Mouse (Mus musculus) CH12.LX (cell line): ENCODE measurements around the gene Btbd1. TPM values are rescaled to one million over a fixed set of nuclear protein-coding genes. Genes with fewer than 3 reads are reported as not detected.

Experiments used
- DNase-seq: peaks from one replicate; pipeline ENCODE4 v3.0.0-alpha.2; 2013; ENCODE audit errors: extremely low read depth
- H3K27ac ChIP-seq: 2 replicates; pipeline ENCODE4 v1.5.1; 2012; ENCODE audit warnings: low read depth, mild to moderate bottlenecking, control low read depth, moderate library complexity; ENCODE audit not compliant: insufficient read depth
- H3K27me3 ChIP-seq: replicated peaks from 2 replicates; pipeline ENCODE3; 2012; ENCODE audit warnings: inconsistent platforms
- H3K36me3 ChIP-seq, 2 experiments: replicated peaks in 1 of 2; 2 replicates each; pipeline versions ENCODE3 to v1.6.1; 2012; ENCODE audit warnings: inconsistent platforms in 1 of 2, low read length in 1 of 2, mild to moderate bottlenecking in 1 of 2, mixed read lengths in 1 of 2, moderate library complexity in 1 of 2; ENCODE audit not compliant: control insufficient read depth in 1 of 2, insufficient read depth in 1 of 2
- H3K4me1 ChIP-seq, 2 experiments: 2 replicates each; pipeline ENCODE4 v1.6.1; 2012; ENCODE audit warnings: inconsistent platforms in 1 of 2, moderate library complexity in 1 of 2; ENCODE audit not compliant: insufficient read depth in 2 of 2, control insufficient read depth in 1 of 2
- H3K4me2 ChIP-seq: 2 replicates; pipeline ENCODE4 v1.6.1; 2012; ENCODE audit warnings: low read depth, mild to moderate bottlenecking, control low read depth; ENCODE audit not compliant: poor library complexity, insufficient read depth, severe bottlenecking
- H3K4me3 ChIP-seq, 3 experiments: fragments of 150-350 bp in 1 of 3; sonication (generic) in 1 of 3; replicated peaks in 1 of 3; 2 replicates each; pipeline versions ENCODE3 to v1.5.1; 2011 to 2012; ENCODE audit warnings: low read depth in 2 of 3, low read length in 2 of 3, mild to moderate bottlenecking in 2 of 3, moderate library complexity in 2 of 3, control low read depth in 1 of 3, improper control_type of control experiment in 1 of 3, inconsistent platforms in 1 of 3, mixed read lengths in 1 of 3; ENCODE audit not compliant: poor library complexity in 1 of 3
- H3K79me2 ChIP-seq: replicated peaks from 2 replicates; pipeline ENCODE4 v1.6.1; 2012; ENCODE audit warnings: mild to moderate bottlenecking, moderate library complexity; ENCODE audit not compliant: control insufficient read depth, poor library complexity, insufficient read depth, severe bottlenecking; ENCODE audit errors: extremely low read depth
- H3K9ac ChIP-seq: 2 replicates; pipeline ENCODE4 v1.6.1; 2012; ENCODE audit warnings: low read depth, mild to moderate bottlenecking, control low read depth, moderate library complexity; ENCODE audit not compliant: insufficient read depth
- H3K9me3 ChIP-seq: replicated peaks from 2 replicates; pipeline ENCODE3; 2012; ENCODE audit warnings: low read length, inconsistent platforms, mixed read lengths
- CTCF ChIP-seq, 2 experiments: IDR thresholded peaks in 1 of 2; conservative IDR thresholded peaks in 1 of 2; 2 replicates each; pipeline ENCODE4 v1.5.1; 2011 to 2012; ENCODE audit warnings: low read depth in 2 of 2, low read length in 2 of 2, improper control_type of control experiment in 1 of 2, inconsistent platforms in 1 of 2, mild to moderate bottlenecking in 1 of 2, moderate library complexity in 1 of 2
- ETS1 ChIP-seq: conservative IDR thresholded peaks from 2 replicates; pipeline ENCODE4 v1.6.1; 2012; ENCODE audit warnings: low read depth, mild to moderate bottlenecking, inconsistent platforms, low read length, improper control_type of control experiment, moderate library complexity
- GABPA ChIP-seq: IDR thresholded peaks from 2 replicates; pipeline ENCODE4 v1.6.1; 2012; ENCODE audit warnings: low read depth, low read length, improper control_type of control experiment, inconsistent platforms; ENCODE audit not compliant: insufficient replicate concordance
- HCFC1 ChIP-seq: IDR thresholded peaks from 2 replicates; pipeline ENCODE4 v1.6.1; 2012; ENCODE audit warnings: low read depth, mild to moderate bottlenecking, inconsistent platforms, low read length, improper control_type of control experiment
- JUN ChIP-seq: IDR thresholded peaks from 2 replicates; pipeline ENCODE4 v1.6.1; 2011; ENCODE audit warnings: low read depth, mild to moderate bottlenecking, low read length, improper control_type of control experiment, moderate library complexity; ENCODE audit not compliant: insufficient read depth
- KAT2A ChIP-seq: IDR thresholded peaks from 2 replicates; pipeline ENCODE4 v1.6.1; 2012; ENCODE audit warnings: low read length, improper control_type of control experiment, inconsistent platforms; ENCODE audit not compliant: insufficient replicate concordance
- MAZ ChIP-seq: IDR thresholded peaks from 2 replicates; pipeline ENCODE4 v1.6.1; 2012; ENCODE audit warnings: low read depth, mild to moderate bottlenecking, inconsistent platforms, low read length, improper control_type of control experiment, moderate library complexity
- MXI1 ChIP-seq: IDR thresholded peaks from 2 replicates; pipeline ENCODE4 v1.6.1; 2011; ENCODE audit warnings: mild to moderate bottlenecking, low read depth, low read length, improper control_type of control experiment
- MYC ChIP-seq: IDR thresholded peaks from 2 replicates; pipeline ENCODE4 v1.6.1; 2011; ENCODE audit warnings: low read depth, mild to moderate bottlenecking, improper control_type of control experiment, low read length
- POLR2A ChIP-seq: IDR thresholded peaks from 2 replicates; pipeline ENCODE4 v1.6.1; 2011; ENCODE audit warnings: low read depth, mild to moderate bottlenecking, improper control_type of control experiment, low read length
- POLR2AphosphoS2 ChIP-seq: IDR thresholded peaks from 2 replicates; pipeline ENCODE4 v1.6.1; 2011; ENCODE audit warnings: low read depth, low read length, improper control_type of control experiment
- RAD21 ChIP-seq: IDR thresholded peaks from 2 replicates; pipeline ENCODE4 v1.6.1; 2011; ENCODE audit warnings: low read depth, mild to moderate bottlenecking, low read length, improper control_type of control experiment, moderate library complexity
- SMC3 ChIP-seq: IDR thresholded peaks from 2 replicates; pipeline ENCODE4 v1.6.1; 2011; ENCODE audit warnings: low read depth, low read length, improper control_type of control experiment
- TBP ChIP-seq: conservative IDR thresholded peaks from 2 replicates; pipeline ENCODE4 v1.6.1; 2011; ENCODE audit warnings: low read depth, low read length, improper control_type of control experiment
- TCF12 ChIP-seq: IDR thresholded peaks from 2 replicates; pipeline ENCODE4 v1.6.1; 2014; ENCODE audit warnings: low read depth, mild to moderate bottlenecking, inconsistent platforms, low read length, improper control_type of control experiment
- ZC3H11A ChIP-seq: IDR thresholded peaks from 2 replicates; pipeline ENCODE4 v1.6.1; 2012; ENCODE audit warnings: low read depth, mild to moderate bottlenecking, inconsistent platforms, low read length, improper control_type of control experiment
- ZKSCAN1 ChIP-seq: IDR thresholded peaks from 2 replicates; pipeline ENCODE4 v1.6.1; 2012; ENCODE audit warnings: low read depth, inconsistent platforms, low read length, improper control_type of control experiment, borderline replicate concordance
- dilution Hi-C: fragments of 300-500 bp; cut with MboI; formaldehyde crosslinking; loops from 2 replicates; pipeline ENCODE4 v1.14.3; 2020; ENCODE audit warnings: low sequenced_read_pairs; ENCODE audit not compliant: extremely low pct_unique_long_range_greater_than_20kb, extremely low pct_ligation_motif_present
- in situ Hi-C: fragments of 300-500 bp; cut with MboI; formaldehyde crosslinking; loops from 3 replicates; pipeline ENCODE4 v1.14.3; 2019; ENCODE audit warnings: low sequenced_read_pairs, low pct_ligation_motif_present, low pct_unique_long_range_greater_than_20kb, mixed read lengths
- polyA plus RNA-seq: library from polyadenylated mRNA; unstranded; fragments of >175 nt; gene quantifications from 2 replicates; pipeline ENCODE4 v1.2.1, GENCODE M21; 2012; ENCODE audit warnings: low read depth; ENCODE audit not compliant: insufficient read length
- total RNA-seq, 2 experiments: library from RNA; depleted of rRNA; stranded (reverse); fragments of 300-350 nt in 1 of 2; fragments of >200 nt in 1 of 2; gene quantifications; 2 replicates each; pipeline ENCODE4 v1.2.3; 2012 to 2014

The Btbd1 gene
- total and polyA plus RNA-seq, 3 experiments, result 45.8 to 88.8 (median 67.1) TPM

DNA sequence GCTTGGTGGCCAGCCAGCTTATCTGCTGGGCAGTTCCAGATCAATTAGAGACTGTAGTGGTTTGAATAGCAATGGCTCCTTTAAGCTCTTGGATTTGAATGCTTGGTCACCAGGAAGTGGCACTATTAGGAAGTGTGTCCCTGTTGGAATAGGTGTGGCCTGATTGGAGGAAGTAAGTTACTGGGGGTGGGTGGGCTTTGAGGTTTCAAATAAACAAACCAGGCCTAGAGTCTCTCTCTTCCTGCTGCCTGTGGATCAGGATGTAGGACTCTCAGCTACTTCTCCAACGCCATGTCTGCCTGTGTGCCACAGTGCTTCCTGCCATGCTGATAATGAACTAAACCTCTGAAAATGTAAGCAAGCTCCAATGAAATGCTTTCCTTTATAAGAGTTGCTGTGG lies 13.8 kb upstream of the Btbd1 start:
- Histone ChIP-seq H3K9ac (no peak overlapping the region), H3K9me3 (no peaks in the 10 kb centered on the region), H3K27me3 (no peaks in the 10 kb centered on the region), H3K4me1 (peaks cover 0 to 3% of the 10 kb centered on the region in 2 experiments; a peak in 1 of 4 replicates), H3K4me2 (no peak overlapping the region), H3K79me2 (no peaks in the 10 kb centered on the region), H3K4me3 (no peak overlapping the region), H3K27ac (no peak overlapping the region), H3K36me3 (no peaks in the 10 kb centered on the region)
- in situ Hi-C loops, result no loop called here
- no peak for DNase-seq
- TF ChIP-seq HCFC1 (no peak), TCF12 (no peak), MAZ (no peak), MYC (no peak), RAD21 (no peak), ZKSCAN1 (no peak), POLR2AphosphoS2 (no peak), KAT2A (no peak), SMC3 (no peak)
- dilution Hi-C loops, result no loop called here

DNA sequence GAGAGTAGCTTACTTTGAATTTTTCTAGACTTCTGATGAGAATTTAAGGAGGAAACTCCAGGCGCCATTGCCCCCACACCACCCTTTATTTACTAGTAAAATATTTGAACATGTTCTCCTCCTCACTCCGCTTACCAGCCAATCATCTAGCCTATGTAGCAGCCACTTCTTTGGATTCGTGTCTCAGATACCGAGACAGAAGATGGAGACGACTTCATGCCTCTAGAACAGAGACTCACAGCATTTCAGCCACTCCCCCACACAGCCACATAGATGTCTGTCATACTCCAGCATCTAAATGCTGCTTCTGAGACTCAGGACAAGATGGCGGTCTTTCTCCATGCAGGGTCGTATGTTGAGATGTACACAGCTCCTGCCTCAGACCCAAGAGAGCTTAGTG lies 12.9 kb upstream of the Btbd1 start:
- Histone ChIP-seq H3K9ac (no peak overlapping the region), H3K4me3 (no peak overlapping the region), H3K27me3 (no peaks in the 10 kb centered on the region), H3K27ac (no peak overlapping the region), H3K9me3 (no peaks in the 10 kb centered on the region), H3K4me1 (no peaks in the 10 kb centered on the region), H3K36me3 (no peaks in the 10 kb centered on the region), H3K4me2 (no peak overlapping the region), H3K79me2 (no peaks in the 10 kb centered on the region)
- in situ Hi-C loops, result no loop called here
- dilution Hi-C loops, result no loop called here
- DNase-seq, result no peak
- no peak for TF ChIP-seq HCFC1
- TF ChIP-seq SMC3, result no peak
- TF ChIP-seq ZC3H11A, result no peak
- no peak for TF ChIP-seq TBP
- TF ChIP-seq GABPA, result no peak
- TF ChIP-seq JUN, result no peak
- TF ChIP-seq MXI1, result no peak
- TF ChIP-seq ETS1, result no peak
- no peak for TF ChIP-seq POLR2A
- TF ChIP-seq CTCF (conservative IDR thresholded peaks at IDR 0.05 in 1 of 2, IDR thresholded peaks at IDR 0.05 in 1 of 2; ENCODE audit: low read depth in 2 of 2, low read length in 2 of 2), result no peak
